Mouse (Mus musculus) ES-E14 (cell line): ENCODE results near the gene Plekhm2.

Experiments used
- CHD2 ChIP-seq: IDR thresholded peaks from 2 replicates; pipeline ENCODE4 v1.6.1; 2014; ENCODE audit warnings: mild to moderate bottlenecking, low read depth, low read length, inconsistent platforms
- HCFC1 ChIP-seq: IDR thresholded peaks from 2 replicates; pipeline ENCODE4 v1.6.1; 2012; ENCODE audit warnings: low read length, inconsistent platforms, borderline replicate concordance; ENCODE audit not compliant: insufficient read depth
- MAFK ChIP-seq: IDR thresholded peaks from 2 replicates; pipeline ENCODE4 v1.6.1; 2014; ENCODE audit warnings: mild to moderate bottlenecking, low read depth, low read length, inconsistent platforms; ENCODE audit not compliant: insufficient read depth
- ZC3H11A ChIP-seq: IDR thresholded peaks from 2 replicates; pipeline ENCODE4 v1.6.1; 2012; ENCODE audit warnings: low read depth, mild to moderate bottlenecking, inconsistent platforms, low read length, borderline replicate concordance
- ZNF384 ChIP-seq: IDR thresholded peaks from 2 replicates; pipeline ENCODE4 v1.6.1; 2012; ENCODE audit warnings: low read depth, low read length, inconsistent platforms

DNA sequence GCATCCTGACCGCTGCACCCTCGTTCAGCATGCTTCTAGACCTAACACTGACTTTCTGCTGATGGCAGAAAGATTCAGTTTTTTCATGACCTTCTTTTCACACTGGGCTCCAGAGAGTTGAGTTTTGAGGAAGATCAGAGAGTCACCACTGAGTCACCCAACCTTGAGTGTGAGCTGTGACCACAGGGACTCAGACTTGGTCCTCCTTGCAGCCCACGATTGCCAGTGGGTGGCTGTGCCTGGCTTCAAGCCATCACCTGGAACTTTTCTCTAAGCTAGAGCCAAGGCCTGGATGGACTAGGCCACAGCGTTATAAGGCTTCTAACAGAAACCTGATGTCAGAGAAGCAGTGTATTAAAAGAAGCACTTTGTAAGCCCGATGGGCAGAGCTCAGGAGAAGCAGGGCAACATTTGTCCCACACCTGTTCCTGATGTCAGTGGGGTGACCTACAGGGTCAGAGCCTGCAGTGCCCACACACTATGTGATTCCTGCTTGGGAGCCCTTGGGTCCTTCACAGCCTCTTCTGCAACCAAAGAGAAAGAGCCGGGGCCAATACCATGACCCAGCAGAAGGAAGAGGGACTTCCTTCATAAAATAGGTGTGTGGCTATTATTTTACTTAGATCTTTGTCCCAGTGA, 5.7 kb downstream of the Plekhm2 start:
- no peak for TF ChIP-seq CHD2
- no peak for TF ChIP-seq ZNF384
- no peak for TF ChIP-seq HCFC1
- no peak for TF ChIP-seq ZC3H11A
- no peak for TF ChIP-seq MAFK
